8 mouse cellular contexts compared by ENCODE assay signal in the genomic region with DNA sequence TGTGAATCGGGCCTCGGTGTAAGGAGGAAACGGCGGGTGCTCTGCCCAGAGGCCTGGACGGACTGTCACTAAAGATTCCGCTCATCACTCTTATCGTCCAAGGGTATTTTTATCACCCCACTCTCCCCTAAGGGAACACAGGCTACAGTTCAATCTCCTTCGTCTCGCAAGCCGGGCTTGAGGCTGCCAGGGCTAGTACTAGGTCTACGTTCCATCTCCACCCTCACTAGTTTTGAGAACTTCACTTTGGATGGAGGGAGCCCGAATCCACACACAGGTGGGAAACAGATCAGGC. TPM values are rescaled to one million over a fixed set of nuclear protein-coding genes. Genes with fewer than 3 reads are reported as not detected.
DNase-seq lines count a peak whose midpoint lies in the region; ATAC-seq and TF ChIP-seq lines count a peak whose summit lies in the region.

No protein-coding gene starts in this region.

- ATAC-seq in kidney, embryonic 15.5 days (replicated peaks; ENCODE audit: low FRiP score) = no peak
- ATAC-seq in intestine, embryonic 14.5 days (replicated peaks; ENCODE audit: low FRiP score, low TSS enrichment, low read depth) = 0 out of 2 replicates have a peak, but pooled peaks have one; percentile 10
- ATAC-seq in midbrain, postnatal 0 days (ENCODE audit: low FRiP score) = no peak
- ATAC-seq in megakaryocyte-erythroid progenitor cell, adult 5-6 weeks (replicated peaks; ENCODE audit: low FRiP score, low TSS enrichment, poor library complexity, severe bottlenecking) = no peak; the same call in 1 of the 2 replicates
- ATAC-seq in monocyte, adult 5-6 weeks (replicated peaks; ENCODE audit: insufficient number of reproducible peaks, low FRiP score, low TSS enrichment, poor library complexity, severe bottlenecking) = no peak

- WGBS in kidney, embryonic 15.5 days = 8% methylated on average over 12 of the region's 12 CpGs
- 8% methylated on average over 12 of the region's 12 CpGs for WGBS in intestine, embryonic 14.5 days
- 10% methylated on average over 12 of the region's 12 CpGs for WGBS in midbrain, postnatal 0 days

- no peak for DNase-seq in kidney, adult 18-20 months
- DNase-seq in intestine, embryonic 14.5 days (ENCODE audit: low spot score) = no peak
- DNase-seq in midbrain, postnatal 0 days (ENCODE audit: low spot score) = no peak
- no peak for DNase-seq in left cerebral cortex, postnatal 36 days (ENCODE audit: low spot score in 2 of 2)

- peak overlapping the region; percentile 97 for H3K9ac ChIP-seq in kidney, embryonic 15.5 days
- H3K9ac ChIP-seq in intestine, embryonic 14.5 days (ENCODE audit: low read length) = peak overlapping the region; percentile 98
- peak overlapping the region; percentile 84 for H3K9ac ChIP-seq in midbrain, postnatal 0 days (replicated peaks; ENCODE audit: low read length, poor library complexity, severe bottlenecking)

- H3K4me2 ChIP-seq in kidney, embryonic 15.5 days = peak overlapping the region; percentile 72
- peak overlapping the region; percentile 93 for H3K4me2 ChIP-seq in intestine, embryonic 14.5 days (ENCODE audit: low read length)
- H3K4me2 ChIP-seq in midbrain, postnatal 0 days (ENCODE audit: low read depth, low read length, poor library complexity, severe bottlenecking) = peak overlapping the region; percentile 57

- TF ChIP-seq CTCF in cortical plate, adult 2 months (IDR thresholded peaks at IDR 0.05; ENCODE audit: extremely low read depth, insufficient read depth, low read length) = no peak
- no peak for TF ChIP-seq CTCF in midbrain, postnatal 0 days (IDR thresholded peaks at IDR 0.05)

- peaks cover 21% of the 10 kb centered on the region for H3K4me1 ChIP-seq in kidney, embryonic 15.5 days
- H3K4me1 ChIP-seq in cortical plate, adult 2 months (ENCODE audit: control insufficient read depth, insufficient read depth, low read length) = peaks cover 4% of the 10 kb centered on the region; the same call in 1 of the 2 replicates
- H3K4me1 ChIP-seq in intestine, embryonic 14.5 days (replicated peaks; ENCODE audit: control insufficient read depth, insufficient read depth, low read length) = peaks cover 9% of the 10 kb centered on the region
- H3K4me1 ChIP-seq in midbrain, postnatal 0 days (ENCODE audit: insufficient read depth, low read length) = 0 out of 2 replicates have a peak, but pooled peaks cover 9% of the 10 kb centered on the region

- H3K36me3 ChIP-seq in kidney, embryonic 15.5 days = peaks cover 79% of the 10 kb centered on the region
- peaks cover 78% of the 10 kb centered on the region for H3K36me3 ChIP-seq in intestine, embryonic 14.5 days (ENCODE audit: control insufficient read depth, insufficient read depth, low read length)
- peaks cover 38% of the 10 kb centered on the region for H3K36me3 ChIP-seq in midbrain, postnatal 0 days (ENCODE audit: insufficient read depth, low read length)

- no peaks in the 10 kb centered on the region for H3K9me3 ChIP-seq in kidney, embryonic 15.5 days (replicated peaks)
- H3K9me3 ChIP-seq in intestine, embryonic 14.5 days (ENCODE audit: control insufficient read depth, low read length) = no peaks in the 10 kb centered on the region
- H3K9me3 ChIP-seq in midbrain, postnatal 0 days (ENCODE audit: low read length) = no peaks in the 10 kb centered on the region

- H3K4me3 ChIP-seq in kidney, embryonic 15.5 days (replicated peaks) = peak overlapping the region; percentile 99
- H3K4me3 ChIP-seq in cortical plate, adult 2 months (ENCODE audit: insufficient read depth, low read length) = peak overlapping the region; percentile 45
- H3K4me3 ChIP-seq in intestine, embryonic 14.5 days (ENCODE audit: low read depth, low read length) = peak overlapping the region; percentile 91
- H3K4me3 ChIP-seq in midbrain, postnatal 0 days (ENCODE audit: low read depth, low read length) = peak overlapping the region; percentile 96

- H3K27me3 ChIP-seq in kidney, embryonic 15.5 days = no peaks in the 10 kb centered on the region
- no peaks in the 10 kb centered on the region for H3K27me3 ChIP-seq in intestine, embryonic 14.5 days (replicated peaks; ENCODE audit: control insufficient read depth, insufficient read depth, low read length)
- no peaks in the 10 kb centered on the region for H3K27me3 ChIP-seq in midbrain, postnatal 0 days (ENCODE audit: insufficient read depth, low read length)

- TF ChIP-seq POLR2A in cortical plate, adult 2 months (IDR thresholded peaks at IDR 0.05; ENCODE audit: extremely low read depth, insufficient read depth, low read length) = no peak

- H3K27ac ChIP-seq in kidney, embryonic 15.5 days = peak overlapping the region; percentile 98
- H3K27ac ChIP-seq in cortical plate, adult 2 months (ENCODE audit: insufficient read depth, low read length) = peak overlapping the region; percentile 87; the same call in 1 of the 2 replicates
- H3K27ac ChIP-seq in intestine, embryonic 14.5 days (ENCODE audit: low read depth) = peak overlapping the region; percentile 97
- peak overlapping the region; percentile 97 for H3K27ac ChIP-seq in midbrain, postnatal 0 days (ENCODE audit: low read depth, low read length)

- intact Hi-C loops in left cerebral cortex, postnatal 36 days (cut with DNase I) = no loop called here

RNA-seq across cellular contexts. Expression of a gene that starts 0.8 kb away (rescaled TPM):
- 69.3 and 78.8 TPM in 2 replicates for polyA plus RNA-seq in kidney, embryonic 15.5 days (2015; fragmentation: Nextera tagmentation; extraction: Ambion mirVana)
- 169 and 173 TPM in 2 replicates for polyA plus RNA-seq in cortical plate, adult 2 months (2012; rRNA removed)
- 51.6 and 53.5 TPM in 2 replicates for polyA plus RNA-seq in intestine, embryonic 14.5 days (2014; fragmentation: Nextera tagmentation; extraction: Ambion mirVana)
- 86.5 and 113 TPM in 2 replicates for total RNA-seq in midbrain, postnatal 0 days (2014; rRNA removed)
- 48.2 and 50.7 TPM in 2 replicates for polyA plus RNA-seq in midbrain, postnatal 0 days (2015; fragmentation: Nextera tagmentation; extraction: Ambion mirVana)
- total RNA-seq in left cerebral cortex, postnatal 36 days (2021) = 100 to 1,000 TPM; 124 to 154 TPM
- 127 and 134 TPM in 2 replicates for total RNA-seq in megakaryocyte-erythroid progenitor cell, adult 5-6 weeks (2014; fragmentation: Nextera tagmentation)
- 37.8 and 51.0 TPM in 2 replicates for total RNA-seq in megakaryocyte-erythroid progenitor cell, adult 5-6 weeks (2017)
- 39.9 to 81.2 TPM (median 50.5 TPM) in 3 replicates for total RNA-seq in monocyte, adult 5-6 weeks (2017)

RNA-seq across cellular contexts. Expression of a gene that starts 11.7 kb away (rescaled TPM):
- polyA plus RNA-seq in kidney, embryonic 15.5 days (2015; fragmentation: Nextera tagmentation; extraction: Ambion mirVana) = 48.8 and 56.6 TPM in 2 replicates
- 31.6 and 34.2 TPM in 2 replicates for polyA plus RNA-seq in cortical plate, adult 2 months (2012; rRNA removed)
- polyA plus RNA-seq in intestine, embryonic 14.5 days (2014; fragmentation: Nextera tagmentation; extraction: Ambion mirVana) = 32.3 and 33.7 TPM in 2 replicates
- total RNA-seq in midbrain, postnatal 0 days (2014; rRNA removed) = 56.5 and 169 TPM in 2 replicates
- 15.8 and 18.5 TPM in 2 replicates for polyA plus RNA-seq in midbrain, postnatal 0 days (2015; fragmentation: Nextera tagmentation; extraction: Ambion mirVana)
- total RNA-seq in left cerebral cortex, postnatal 36 days (2021) = 10 to 100 TPM; 22.8 to 43.1 TPM
- total RNA-seq in megakaryocyte-erythroid progenitor cell, adult 5-6 weeks (2014; fragmentation: Nextera tagmentation) = not detected in 2 replicates
- 0.66 TPM in 1 of 2 replicates, not detected in the other for total RNA-seq in megakaryocyte-erythroid progenitor cell, adult 5-6 weeks (2017)
- total RNA-seq in monocyte, adult 5-6 weeks (2017) = not detected in 3 replicates

RNA-seq across cellular contexts. Expression of a gene that starts 16.3 kb away (rescaled TPM):
- 105 and 111 TPM in 2 replicates for polyA plus RNA-seq in kidney, embryonic 15.5 days (2015; fragmentation: Nextera tagmentation; extraction: Ambion mirVana)
- 110 TPM in 2 replicates for polyA plus RNA-seq in cortical plate, adult 2 months (2012; rRNA removed)
- 119 and 128 TPM in 2 replicates for polyA plus RNA-seq in intestine, embryonic 14.5 days (2014; fragmentation: Nextera tagmentation; extraction: Ambion mirVana)
- 107 and 146 TPM in 2 replicates for total RNA-seq in midbrain, postnatal 0 days (2014; rRNA removed)
- 62.0 and 62.6 TPM in 2 replicates for polyA plus RNA-seq in midbrain, postnatal 0 days (2015; fragmentation: Nextera tagmentation; extraction: Ambion mirVana)
- 10 to 100 TPM; 73.6 to 76.9 TPM for total RNA-seq in left cerebral cortex, postnatal 36 days (2021)
- 356 and 390 TPM in 2 replicates for total RNA-seq in megakaryocyte-erythroid progenitor cell, adult 5-6 weeks (2014; fragmentation: Nextera tagmentation)
- total RNA-seq in megakaryocyte-erythroid progenitor cell, adult 5-6 weeks (2017) = 235 and 321 TPM in 2 replicates
- 129 to 159 TPM (median 133 TPM) in 3 replicates for total RNA-seq in monocyte, adult 5-6 weeks (2017)

RNA-seq across cellular contexts. Expression of a gene that starts 25.4 kb away (rescaled TPM):
- 122 and 125 TPM in 2 replicates for polyA plus RNA-seq in kidney, embryonic 15.5 days (2015; fragmentation: Nextera tagmentation; extraction: Ambion mirVana)
- 110 and 111 TPM in 2 replicates for polyA plus RNA-seq in cortical plate, adult 2 months (2012; rRNA removed)
- 122 and 133 TPM in 2 replicates for polyA plus RNA-seq in intestine, embryonic 14.5 days (2014; fragmentation: Nextera tagmentation; extraction: Ambion mirVana)
- 240 and 284 TPM in 2 replicates for total RNA-seq in midbrain, postnatal 0 days (2014; rRNA removed)
- polyA plus RNA-seq in midbrain, postnatal 0 days (2015; fragmentation: Nextera tagmentation; extraction: Ambion mirVana) = 103 and 109 TPM in 2 replicates
- total RNA-seq in left cerebral cortex, postnatal 36 days (2021) = 100 to 1,000 TPM; 135 to 149 TPM
- 115 and 171 TPM in 2 replicates for total RNA-seq in megakaryocyte-erythroid progenitor cell, adult 5-6 weeks (2014; fragmentation: Nextera tagmentation)
- 146 and 150 TPM in 2 replicates for total RNA-seq in megakaryocyte-erythroid progenitor cell, adult 5-6 weeks (2017)
- total RNA-seq in monocyte, adult 5-6 weeks (2017) = 169 to 180 TPM (median 176 TPM) in 3 replicates

RNA-seq across cellular contexts. Expression of a gene that starts 29.9 kb away (rescaled TPM):
- polyA plus RNA-seq in kidney, embryonic 15.5 days (2015; fragmentation: Nextera tagmentation; extraction: Ambion mirVana) = 31.0 and 37.8 TPM in 2 replicates
- polyA plus RNA-seq in cortical plate, adult 2 months (2012; rRNA removed) = 44.9 and 46.1 TPM in 2 replicates
- polyA plus RNA-seq in intestine, embryonic 14.5 days (2014; fragmentation: Nextera tagmentation; extraction: Ambion mirVana) = 59.9 and 60.7 TPM in 2 replicates
- total RNA-seq in midbrain, postnatal 0 days (2014; rRNA removed) = 82.4 and 86.3 TPM in 2 replicates
- 56.1 and 59.2 TPM in 2 replicates for polyA plus RNA-seq in midbrain, postnatal 0 days (2015; fragmentation: Nextera tagmentation; extraction: Ambion mirVana)
- 10 to 100 TPM; 31.1 to 33.9 TPM for total RNA-seq in left cerebral cortex, postnatal 36 days (2021)
- 8.0 and 29.6 TPM in 2 replicates for total RNA-seq in megakaryocyte-erythroid progenitor cell, adult 5-6 weeks (2014; fragmentation: Nextera tagmentation)
- total RNA-seq in megakaryocyte-erythroid progenitor cell, adult 5-6 weeks (2017) = 6.2 and 21.7 TPM in 2 replicates
- total RNA-seq in monocyte, adult 5-6 weeks (2017) = 0.48 to 0.97 TPM in 2 of 3 replicates, not detected in the other

Comparison
In these comparisons a context has a peak if more than half of its experiments do, and no peak if none do; other contexts are left out.
1. H3K4me3 ChIP-seq: peak in every context shown above with its lines; median percentile 99 in kidney, embryonic 15.5 days; 96 in midbrain, postnatal 0 days; 91 in intestine, embryonic 14.5 days; 45 in cortical plate, adult 2 months.
2. RNA of a gene that starts 11.7 kb away (total RNA-seq): 56.5 to 169 TPM in midbrain, postnatal 0 days and 22.8 to 43.1 TPM in left cerebral cortex, postnatal 36 days; 0.66 TPM in megakaryocyte-erythroid progenitor cell, adult 5-6 weeks and not detected in monocyte, adult 5-6 weeks; every median in the first group is over 10 times any median in the second.
3. Peak in every context shown above with its lines, with median percentiles within 50 percentile points of each other: H3K27ac ChIP-seq, H3K4me2 ChIP-seq and H3K9ac ChIP-seq.